Mouse (Mus musculus) midbrain, postnatal 0 days (tissue): ENCODE data around the gene Srcin1. TPM values are rescaled to one million over a fixed set of nuclear protein-coding genes. Genes with fewer than 3 reads are reported as not detected.

Source experiments
- ATAC-seq: fragments of 200-750 bp; cut with Nextera tagmentation; 2 replicates; pipeline ENCODE4 v1.8.0; 2017; ENCODE audit warnings: moderate number of reproducible peaks, mild to moderate bottlenecking, moderate TSS enrichment, moderate library complexity; ENCODE audit not compliant: low FRiP score
- DNase-seq: peaks from one replicate; pipeline ENCODE4 v3.0.0-alpha.2; 2015; ENCODE audit warnings: low spot score
- H3K27ac ChIP-seq: fragments of 300-500 bp; sonication (generic); 2 replicates; pipeline ENCODE4 v1.5.1; 2014; ENCODE audit warnings: low read depth, mild to moderate bottlenecking, low read length, mixed read lengths
- H3K27me3 ChIP-seq: fragments of 300-500 bp; sonication (generic); 2 replicates; pipeline ENCODE4 v1.6.1; 2014; ENCODE audit warnings: low read length, control low read depth, mixed read lengths; ENCODE audit not compliant: insufficient read depth
- H3K36me3 ChIP-seq: fragments of 300-500 bp; sonication (generic); 2 replicates; pipeline ENCODE4 v1.6.1; 2014; ENCODE audit warnings: low read length, control low read depth, mixed read lengths; ENCODE audit not compliant: insufficient read depth
- H3K4me1 ChIP-seq: fragments of 300-500 bp; sonication (generic); 2 replicates; pipeline ENCODE4 v1.6.1; 2014; ENCODE audit warnings: mild to moderate bottlenecking, control low read depth, antibody characterized with exemption, low read length, mixed read lengths; ENCODE audit not compliant: insufficient read depth
- H3K4me2 ChIP-seq: fragments of 300-500 bp; sonication (generic); 2 replicates; pipeline ENCODE4 v1.6.1; 2014; ENCODE audit warnings: low read depth, mild to moderate bottlenecking, low read length, mixed read lengths; ENCODE audit not compliant: poor library complexity, severe bottlenecking
- H3K4me3 ChIP-seq: fragments of 300-500 bp; sonication (generic); 2 replicates; pipeline ENCODE4 v1.5.1; 2014; ENCODE audit warnings: low read depth, mild to moderate bottlenecking, low read length, moderate library complexity
- H3K9ac ChIP-seq: fragments of 300-500 bp; sonication (generic); replicated peaks from 2 replicates; pipeline ENCODE4 v1.6.1; 2014; ENCODE audit warnings: mild to moderate bottlenecking, low read length, moderate library complexity, mixed read lengths; ENCODE audit not compliant: poor library complexity, severe bottlenecking
- H3K9me3 ChIP-seq: fragments of 300-500 bp; sonication (generic); 2 replicates; pipeline ENCODE4 v1.6.1; 2016; ENCODE audit warnings: low read length, control low read depth
- CTCF ChIP-seq: IDR thresholded peaks from 2 replicates; pipeline ENCODE4 v1.5.1; 2016; ENCODE audit warnings: antibody characterized with exemption, mild to moderate bottlenecking
- WGBS: fragments of 180-500 bp; shearing (Covaris S2); extraction: QIAGEN DNeasy Blood & Tissue Kit; methylation state at CpG from one replicate; pipeline ENCODE4 v1.1.7; 2014; 5-methylcytosine and 5-hydroxymethylcytosine counted together
- polyA plus RNA-seq: library from polyadenylated mRNA; unstranded; fragments of >200 nt; fragmentation: Nextera tagmentation; extraction: Ambion mirVana; gene quantifications from 2 replicates; pipeline ENCODE4 v1.2.1, GENCODE M21; 2015
- total RNA-seq: library from RNA; depleted of rRNA; stranded (reverse); fragments of >200 nt; gene quantifications from 2 replicates; pipeline ENCODE4 v1.2.3, GENCODE M21; 2014; rRNA removed

The Srcin1 gene
- total and polyA plus RNA-seq, 2 experiments from 2014 or later, result 14.0 to 95.0 TPM

- H3K4me3 ChIP-seq, result no peak overlapping the region
- no peak for ATAC-seq
- H3K36me3 ChIP-seq, result peaks cover 72% of the 10 kb centered on the region
- H3K9me3 ChIP-seq, result no peaks in the 10 kb centered on the region
- WGBS, result 91% methylated on average over 3 of the region's 3 CpGs
- H3K9ac ChIP-seq, result no peak overlapping the region
- no peaks in the 10 kb centered on the region for H3K27me3 ChIP-seq
- no peak for TF ChIP-seq CTCF
- H3K27ac ChIP-seq, result no peak overlapping the region
- H3K4me1 ChIP-seq, result no peaks in the 10 kb centered on the region
- no peak for DNase-seq
- no peak overlapping the region for H3K4me2 ChIP-seq
These were observed 114.6 kb downstream of the Srcin1 start for GRCm38 (mm10) chr11:97461307-97461820.

Other genes with a start within 250 kb of the Srcin1 start
- 0.57 and 0.71 TPM in 2 replicates for gene Gpr179, start 224.1 kb downstream of the Srcin1 start, total RNA-seq
- gene Gpr179, start 224.1 kb downstream of the Srcin1 start, polyA plus RNA-seq, result 0.66 and 0.78 TPM in 2 replicates
- 54.9 and 60.4 TPM in 2 replicates for gene Socs7, start 213.6 kb downstream of the Srcin1 start, total RNA-seq
- gene Socs7, start 213.6 kb downstream of the Srcin1 start, polyA plus RNA-seq, result 6.9 and 7.4 TPM in 2 replicates
- 80.2 and 80.9 TPM in 2 replicates for gene Arhgap23, start 160.7 kb downstream of the Srcin1 start, total RNA-seq
- gene Arhgap23, start 160.7 kb downstream of the Srcin1 start, polyA plus RNA-seq, result 9.2 and 9.6 TPM in 2 replicates
- gene 4933428G20Rik, start 75.8 kb downstream of the Srcin1 start, total RNA-seq, result 0.28 TPM in 1 of 2 replicates, not detected in the other
- gene 4933428G20Rik, start 75.8 kb downstream of the Srcin1 start, polyA plus RNA-seq, result 0.34 and 0.91 TPM in 2 replicates
- 5.0 and 8.4 TPM in 2 replicates for gene Epop, start 53.5 kb upstream of the Srcin1 start, total RNA-seq
- gene Epop, start 53.5 kb upstream of the Srcin1 start, polyA plus RNA-seq, result 1.5 and 1.6 TPM in 2 replicates
- 43.9 and 52.8 TPM in 2 replicates for gene Mllt6, start 87.2 kb upstream of the Srcin1 start, total RNA-seq
- 1.5 and 1.7 TPM in 2 replicates for gene Mllt6, start 87.2 kb upstream of the Srcin1 start, polyA plus RNA-seq
- 13.3 and 27.0 TPM in 2 replicates for gene Cisd3, start 109.6 kb upstream of the Srcin1 start, total RNA-seq
- gene Cisd3, start 109.6 kb upstream of the Srcin1 start, polyA plus RNA-seq, result 41.5 and 45.1 TPM in 2 replicates
- gene Pcgf2, start 124.3 kb upstream of the Srcin1 start, total RNA-seq, result 16.0 and 19.6 TPM in 2 replicates
- 14.2 and 16.7 TPM in 2 replicates for gene Pcgf2, start 124.3 kb upstream of the Srcin1 start, polyA plus RNA-seq
- 386 and 449 TPM in 2 replicates for gene Psmb3, start 127.2 kb upstream of the Srcin1 start, total RNA-seq
- gene Psmb3, start 127.2 kb upstream of the Srcin1 start, polyA plus RNA-seq, result 473 and 491 TPM in 2 replicates
- 149 and 166 TPM in 2 replicates for gene Pip4k2b, start 168.5 kb upstream of the Srcin1 start, total RNA-seq
- gene Pip4k2b, start 168.5 kb upstream of the Srcin1 start, polyA plus RNA-seq, result 4.1 and 5.2 TPM in 2 replicates
- gene Cwc25, start 190.4 kb upstream of the Srcin1 start, total RNA-seq, result 11.8 and 16.0 TPM in 2 replicates
- gene Cwc25, start 190.4 kb upstream of the Srcin1 start, polyA plus RNA-seq, result 12.0 TPM in 2 replicates
- not detected in 2 replicates for gene 1700001P01Rik, start 199.7 kb upstream of the Srcin1 start, total RNA-seq
- gene 1700001P01Rik, start 199.7 kb upstream of the Srcin1 start, polyA plus RNA-seq, result 0.29 TPM in 1 of 2 replicates, not detected in the other
- gene Rpl23, start 206.3 kb upstream of the Srcin1 start, total RNA-seq, result 177 and 224 TPM in 2 replicates
- 308 and 329 TPM in 2 replicates for gene Rpl23, start 206.3 kb upstream of the Srcin1 start, polyA plus RNA-seq
- 206 and 216 TPM in 2 replicates for gene Lasp1, start 222.8 kb upstream of the Srcin1 start, total RNA-seq
- 174 and 179 TPM in 2 replicates for gene Lasp1, start 222.8 kb upstream of the Srcin1 start, polyA plus RNA-seq